Mouse (Mus musculus): ENCODE data around the gene Acads. TPM values are rescaled to one million over a fixed set of nuclear protein-coding genes. Genes with fewer than 3 reads are reported as not detected.
"Not testable (repeated sequence)": the region's sequence is repeated elsewhere in the genome, so short reads cannot be mapped to it uniquely, and the experiment has no call there.

The Acads gene
- total RNA-seq, 2 experiments from 2014 or later, result 203 to 239 TPM

- no peak for DNase-seq
- intact Hi-C loops (cut with DNase I), result no loop called here
Measured at GRCm38 (mm10) chr5:115151457-115151856, 32.3 kb upstream of the Acads start.

GRCm38 (mm10) chr5:115150991-115151390 is 31.8 kb upstream of the Acads start:
- intact Hi-C loops (cut with DNase I), result no loop called here
- no peak for DNase-seq

- no peak for DNase-seq
- intact Hi-C loops (cut with DNase I), result no loop called here
Measured at GRCm38 (mm10) chr5:115149675-115150459, 30.7 kb upstream of the Acads start.

DNA sequence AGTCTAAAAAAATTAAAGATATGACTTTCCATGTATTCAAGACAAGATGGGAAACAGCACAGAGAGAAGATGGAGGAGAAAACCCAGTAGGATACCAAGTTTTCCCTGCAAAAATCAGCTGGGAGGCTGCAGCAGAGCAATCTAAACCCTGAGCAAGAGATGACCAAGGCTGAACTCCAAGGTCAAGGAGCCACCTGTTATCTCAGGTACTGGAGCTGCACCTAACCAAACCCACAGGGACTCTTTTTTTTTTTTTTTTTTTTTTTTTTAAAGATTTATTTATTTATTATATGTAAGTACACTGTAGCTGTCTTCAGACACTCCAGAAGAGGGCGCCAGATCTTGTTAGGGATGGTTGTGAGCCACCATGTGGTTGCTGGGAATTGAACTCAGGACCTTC is 29.7 kb upstream of the Acads start:
- DNase-seq; intact Hi-C loops (cut with DNase I): not testable (repeated sequence)

GRCm38 (mm10) chr5:115148378-115148777 is 29.2 kb upstream of the Acads start:
- intact Hi-C loops (cut with DNase I), result no loop called here
- DNase-seq, result no peak

GRCm38 (mm10) chr5:115147388-115147787 is 28.2 kb upstream of the Acads start:
- intact Hi-C loops (cut with DNase I), result no loop called here
- no peak for DNase-seq

GRCm38 (mm10) chr5:115146747-115147130 is 27.6 kb upstream of the Acads start:
- intact Hi-C loops (cut with DNase I), result no loop called here
- DNase-seq, result no peak

- intact Hi-C loops (cut with DNase I), result no loop called here
- no peak for DNase-seq
Measured at GRCm38 (mm10) chr5:115145976-115146746, 27.0 kb upstream of the Acads start.

DNA sequence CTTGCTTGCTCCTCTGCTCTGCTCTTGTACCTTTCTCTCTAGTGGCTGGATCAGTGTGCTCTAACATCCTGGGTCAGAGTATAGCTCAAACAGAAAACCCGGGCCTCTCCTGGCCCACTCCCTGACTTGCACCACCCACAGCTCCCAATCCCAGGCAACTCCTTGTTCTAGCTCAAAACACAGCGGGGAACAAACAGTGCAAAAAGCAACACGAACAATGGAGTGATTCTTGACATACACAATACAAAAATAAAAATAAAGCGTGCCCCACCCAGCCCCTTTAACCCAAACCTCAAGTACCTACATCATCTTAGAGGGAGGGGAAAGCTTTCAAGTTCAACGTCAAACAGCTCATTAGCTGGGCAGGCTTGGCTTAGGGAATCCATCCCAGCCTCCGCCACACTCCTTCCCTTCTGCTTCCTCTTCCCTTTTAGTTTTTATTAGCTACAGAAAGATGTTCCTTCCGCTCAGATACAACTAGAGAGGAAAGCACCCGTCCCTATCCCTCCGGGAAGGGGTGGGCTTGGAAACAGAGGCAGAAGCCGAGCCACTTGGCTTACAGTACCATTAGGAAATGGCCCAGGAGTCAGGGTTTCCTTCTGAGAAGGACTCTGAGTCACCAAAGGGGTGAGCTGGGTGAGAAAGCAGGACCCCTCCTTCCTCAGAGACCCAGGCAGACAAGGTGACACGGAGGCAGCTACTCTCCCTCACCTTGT is 26.3 kb upstream of the Acads start:
- intact Hi-C loops (cut with DNase I), result no loop called here
- DNase-seq, result no peak

DNA sequence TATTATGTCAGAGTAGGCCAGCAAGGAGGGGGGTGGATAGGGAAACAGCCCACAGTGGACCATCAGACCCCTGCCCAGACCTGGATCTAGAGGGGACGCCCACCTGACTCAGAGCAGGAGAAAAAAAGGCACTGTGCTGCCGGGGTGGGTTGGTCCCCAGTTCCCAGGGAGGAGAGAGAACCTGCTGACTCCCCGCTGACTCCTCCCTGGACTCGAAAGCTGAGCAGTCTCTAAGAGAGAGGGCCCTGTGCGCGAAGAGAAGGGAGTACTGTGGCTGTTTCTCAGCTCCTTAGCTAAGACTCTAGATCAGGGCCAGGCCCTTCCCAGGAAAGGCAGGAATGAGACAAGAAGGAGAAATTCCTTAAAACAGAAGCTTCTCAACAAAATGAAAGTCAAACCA is 25.3 kb upstream of the Acads start:
- DNase-seq, result no peak
- intact Hi-C loops (cut with DNase I), result no loop called here

GRCm38 (mm10) chr5:115143552-115143951 is 24.4 kb upstream of the Acads start:
- DNase-seq, result no peak
- intact Hi-C loops (cut with DNase I), result no loop called here

DNA sequence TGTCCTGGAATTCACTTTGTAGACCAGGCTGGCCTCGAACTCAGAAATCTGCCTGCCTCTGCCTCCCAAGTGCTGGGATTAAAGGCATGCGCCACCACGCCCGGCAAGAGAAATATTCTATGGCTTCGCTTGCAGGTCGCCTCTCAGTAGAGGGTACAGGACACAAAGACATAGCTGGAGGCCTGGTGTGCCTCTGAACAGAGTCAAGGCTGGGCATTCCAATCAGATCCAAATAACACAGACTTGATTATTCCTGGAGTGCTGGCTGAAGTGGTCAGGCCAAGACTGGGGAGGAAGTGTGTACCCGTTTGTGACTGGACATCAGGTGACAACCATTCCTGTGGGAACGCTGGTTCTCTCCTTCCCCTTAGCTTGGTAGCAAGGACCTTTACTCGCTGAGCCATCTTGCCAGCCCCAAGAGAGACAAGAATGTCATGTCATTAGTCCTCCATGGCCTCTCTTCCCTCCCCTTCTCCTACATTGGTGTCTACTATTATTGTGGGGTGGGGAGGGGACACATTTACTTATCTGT is 23.1 kb upstream of the Acads start:
- DNase-seq, result no peak
- intact Hi-C loops (cut with DNase I), result no loop called here

GRCm38 (mm10) chr5:115140726-115141125 is 21.6 kb upstream of the Acads start:
- no peak for DNase-seq

DNA sequence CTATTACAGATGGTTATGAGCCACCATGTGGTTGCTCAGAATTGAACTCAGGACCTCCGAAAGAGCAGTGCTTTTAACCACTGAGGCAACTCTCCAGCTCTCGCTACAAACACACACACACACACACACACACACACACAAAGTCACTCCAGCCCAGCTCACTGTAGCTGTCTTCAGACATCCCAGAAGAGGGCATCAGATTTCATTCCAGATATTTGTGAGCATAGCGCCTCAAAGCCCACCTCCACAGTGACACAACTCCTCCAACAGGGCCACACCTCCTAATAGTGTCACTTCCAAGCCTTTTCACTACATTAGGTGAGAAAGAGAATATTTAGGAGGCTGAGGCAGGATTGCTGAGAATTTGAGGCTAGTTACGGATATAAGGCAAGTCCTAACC is 20.0 kb upstream of the Acads start:
- intact Hi-C loops (cut with DNase I), result no loop called here
- no peak for DNase-seq

More at GRCm38 (mm10) chr5:115140726-115141125, 21.6 kb upstream of the Acads start:
- intact Hi-C loops (cut with DNase I), result no loop called here

- peak; percentile 92 to 93 for DNase-seq
- intact Hi-C loops (cut with DNase I), result loop anchor here (2.0 kb wide), 1 partner anchor 22 kb away; no protein-coding TSS in a partner anchor
Measured at GRCm38 (mm10) chr5:115134234-115135165, 15.4 kb upstream of the Acads start, which contains the start of gene Unc119b. TSS of gene Unc119b (minus strand) at chr5:115134975.

DNA sequence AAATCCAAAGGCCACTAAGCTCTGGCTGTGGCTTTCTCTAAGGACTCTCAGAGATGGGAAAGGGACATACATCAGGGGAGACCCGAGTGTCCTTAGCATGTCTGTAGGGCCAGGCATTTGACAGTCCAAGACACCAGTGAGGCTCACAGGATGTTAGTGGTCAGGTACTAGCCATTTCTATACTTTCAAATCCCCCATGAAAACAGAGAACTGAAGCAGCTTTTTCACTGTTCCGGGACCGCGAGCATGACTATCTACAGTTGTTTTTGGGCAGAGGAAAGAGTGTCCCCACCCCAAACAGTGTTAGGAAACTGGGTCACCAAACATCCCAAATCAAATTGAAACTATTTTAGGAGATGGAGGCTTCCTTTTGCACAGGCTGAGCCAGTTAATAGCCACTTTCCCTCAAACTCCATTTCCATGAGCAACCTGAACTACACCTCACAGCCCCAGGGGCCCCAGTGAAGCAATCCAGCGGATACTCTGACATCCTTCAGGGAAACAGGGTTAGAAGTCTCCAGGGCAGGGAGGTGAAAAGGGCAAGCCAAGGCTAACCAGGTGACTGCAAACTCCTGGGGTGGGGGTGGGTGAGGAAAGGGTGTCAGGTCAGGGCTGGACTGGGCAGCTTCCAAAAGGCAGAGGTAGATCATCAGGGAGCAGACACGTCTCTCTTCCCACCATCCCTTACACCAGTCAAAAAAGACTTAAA is 14.4 kb upstream of the Acads start:
- intact Hi-C loops (cut with DNase I), result loop anchor here (2.0 kb wide), 1 partner anchor 23 kb away; no protein-coding TSS in a partner anchor
- DNase-seq, result no peak

- intact Hi-C loops (cut with DNase I), result no loop called here
- DNase-seq, result no peak
Measured at GRCm38 (mm10) chr5:115132465-115132864, 13.3 kb upstream of the Acads start.

GRCm38 (mm10) chr5:115129328-115129727 is 10.2 kb upstream of the Acads start:
- no peak for DNase-seq
- intact Hi-C loops (cut with DNase I), result loop anchor here (5.0 to 10.0 kb wide), 2 partner anchors 218 to 315 kb away; partner anchors contain the start of gene Cox6a1

All from heart, postnatal 36 days (tissue).